Mouse (Mus musculus) heart, adult 2 months (tissue): ENCODE data around the gene Hoxc4.

ENCODE experiments used
- CTCF ChIP-seq: fragments of 200-600 bp; IDR thresholded peaks from 2 replicates; pipeline ENCODE4 v1.8.1; 2022; ENCODE audit warnings: antibody characterized with exemption, mild to moderate bottlenecking, moderate library complexity
- EP300 ChIP-seq: fragments of 200-500 bp; IDR thresholded peaks from 2 replicates; pipeline ENCODE4 v1.6.1; 2011; ENCODE audit warnings: low read depth, low read length, control low read depth; ENCODE audit not compliant: insufficient read depth

DNA sequence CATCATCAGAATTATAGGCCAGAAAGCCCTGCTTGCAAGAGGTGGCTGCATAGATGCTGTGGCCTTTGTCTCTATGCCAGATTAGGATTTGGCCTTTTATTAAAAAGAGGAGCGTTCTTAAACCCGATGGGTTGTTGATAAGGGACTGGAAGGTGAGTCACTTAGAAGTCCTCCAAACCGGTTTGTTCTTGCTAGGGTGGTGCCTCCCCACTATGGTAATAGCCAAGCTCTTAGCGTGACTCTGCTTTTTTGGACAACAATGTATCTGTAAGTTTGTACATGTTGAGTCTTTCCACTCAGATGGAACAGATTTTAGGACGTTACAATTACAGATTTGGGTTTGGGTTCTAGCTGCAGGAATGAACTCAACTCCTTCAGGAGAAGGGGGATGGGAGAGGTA lies 22.9 kb downstream of the Hoxc4 start:
- no peak for TF ChIP-seq CTCF
- no peak for TF ChIP-seq EP300
